Mouse (Mus musculus): ENCODE measurements around the gene Abce1. TPM values are rescaled to one million over a fixed set of nuclear protein-coding genes. Genes with fewer than 3 reads are reported as not detected.

Abce1 gene
- total RNA-seq (2023) = 69.0 TPM

DNA sequence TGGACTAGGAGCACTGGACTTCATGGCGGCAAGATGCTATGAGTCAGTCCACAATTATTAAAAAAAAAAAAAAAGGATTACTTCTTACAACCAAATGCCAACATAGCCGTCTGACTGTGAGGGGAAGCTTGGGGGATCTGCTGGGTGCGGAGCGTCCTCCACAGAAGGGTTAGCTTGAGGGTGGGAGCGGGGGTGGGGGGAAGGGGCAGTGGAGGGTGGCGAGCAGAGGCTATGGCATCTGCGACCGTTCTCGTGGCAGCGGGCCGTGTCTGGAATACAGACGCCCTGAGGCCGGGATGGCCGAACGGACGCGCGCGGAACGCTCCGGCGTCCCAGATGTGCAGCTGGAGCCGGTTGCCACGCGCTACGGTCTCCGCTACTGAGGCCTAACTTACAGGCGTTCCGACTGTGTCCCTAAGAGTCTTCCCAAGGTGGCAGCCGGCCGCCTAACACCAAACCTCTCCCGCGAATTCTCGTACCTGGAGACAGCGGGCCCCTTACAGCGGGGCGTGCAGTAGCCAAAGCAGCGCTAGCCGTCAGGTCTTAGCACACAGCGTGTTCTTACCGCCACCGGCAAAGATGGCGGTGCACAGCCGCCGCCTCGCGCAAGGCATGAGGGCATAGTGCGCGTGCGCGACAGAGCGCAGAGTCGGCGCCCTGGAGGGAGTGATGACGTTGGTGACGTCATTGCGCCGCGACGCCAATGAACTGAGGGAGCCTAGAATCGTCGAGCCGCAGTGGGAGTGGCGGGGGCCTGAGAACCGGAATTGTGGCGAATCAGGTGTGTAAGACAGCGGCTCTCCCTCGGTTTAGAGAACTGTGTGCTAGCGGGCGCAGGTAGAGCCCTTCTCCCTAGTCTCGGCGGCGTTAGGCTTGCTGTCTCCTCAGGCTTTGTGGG lies at the start of gene Abce1, which contains the start of gene Anapc10:
Gene Abce1, minus strand, starts transcription at position 677 of the 898 bp plus-strand sequence.
Gene Anapc10, plus strand, starts transcription at position 757 of the 898 bp plus-strand sequence.

GRCm38 (mm10) chr8:79639586-79640451 lies 71.7 kb downstream of the Abce1 start, which contains the start of gene Otud4:
Otud4 (plus strand) TSS chr8:79639618.

Other genes with a start within 250 kb of the Abce1 start
- gene Otud4, start 72.1 kb downstream of the Abce1 start, total RNA-seq (2023) = 65.8 TPM
- gene Anapc10, start 80 bp upstream of the Abce1 start, total RNA-seq (2023) = 7.2 TPM

Measured in CD4-positive naive resting alpha-beta T cell, adult 57 days (primary cell).